Mouse (Mus musculus): ENCODE measurements around the gene Scand1.

- TF ChIP-seq CTCF (IDR thresholded peaks at IDR 0.05; ENCODE audit: borderline replicate concordance, control insufficient read depth, extremely low read depth, insufficient read depth, low read length, poor library complexity) = no peak
- TF ChIP-seq POLR2A (IDR thresholded peaks at IDR 0.05; ENCODE audit: control insufficient read depth, extremely low read depth, insufficient read depth, low read length, poor library complexity) = no peak
Measured at GRCm38 (mm10) chr2:156285161-156285560, 27.3 kb downstream of the Scand1 start.

All from thymus, adult 2 months (tissue).